Mouse (Mus musculus): Measurements from ENCODE around the gene Tpi1.

Gene Tpi1

DNA sequence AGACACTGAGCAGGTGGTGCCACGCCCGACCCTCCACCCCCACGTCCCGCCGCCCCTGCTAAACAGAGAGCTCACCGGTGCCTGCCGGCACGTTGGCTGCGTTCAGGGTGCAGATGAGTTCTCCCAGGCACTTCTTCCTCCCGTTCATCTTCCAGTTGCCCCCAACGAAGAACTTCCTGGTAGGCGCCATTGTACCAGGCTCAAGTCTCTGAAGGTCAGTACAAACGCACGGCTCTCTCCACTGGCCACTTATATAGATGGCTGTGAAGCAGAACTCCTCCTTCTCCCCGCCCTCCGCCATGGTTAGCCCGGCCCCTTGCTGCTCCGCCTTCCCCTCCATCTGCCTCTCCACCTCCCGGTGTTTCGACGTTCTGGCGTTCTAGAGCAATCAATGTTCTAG, at the start of gene Tpi1:
Gene Tpi1, minus strand, starts transcription at position 364 of the 400 bp plus-strand sequence.
- DNase-seq (ENCODE audit: extremely low read depth, insufficient read length, low spot score): peak; percentile 83

DNA sequence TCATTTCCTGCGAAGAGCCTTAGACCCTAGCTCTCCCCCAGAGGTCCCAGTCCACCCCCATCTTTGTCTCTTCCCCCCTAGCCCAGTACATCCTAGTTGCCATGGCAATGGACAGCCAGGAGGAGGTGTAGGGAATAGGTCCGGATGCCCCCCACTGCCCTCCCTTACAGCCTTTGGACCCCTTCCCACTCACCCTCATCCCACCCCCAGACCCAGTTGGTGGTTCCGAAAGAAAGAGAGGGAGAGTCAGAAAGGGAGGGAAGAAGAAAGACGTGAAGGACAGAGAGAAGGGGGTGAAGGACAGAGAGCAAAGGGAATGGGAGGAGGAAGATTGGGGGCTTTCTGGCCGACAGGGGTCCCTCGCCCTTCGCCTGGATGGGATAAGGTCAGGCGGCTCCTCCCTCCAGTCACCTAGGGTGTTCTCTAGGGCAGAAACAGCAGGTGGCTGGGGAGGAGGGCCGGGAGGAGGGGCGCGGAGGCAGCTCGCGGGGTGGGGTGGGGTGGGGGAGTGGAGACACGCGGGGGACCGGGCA, 49.1 kb upstream of the Tpi1 start:
- DNase-seq (ENCODE audit: extremely low read depth, insufficient read length, low spot score): no peak

DNA sequence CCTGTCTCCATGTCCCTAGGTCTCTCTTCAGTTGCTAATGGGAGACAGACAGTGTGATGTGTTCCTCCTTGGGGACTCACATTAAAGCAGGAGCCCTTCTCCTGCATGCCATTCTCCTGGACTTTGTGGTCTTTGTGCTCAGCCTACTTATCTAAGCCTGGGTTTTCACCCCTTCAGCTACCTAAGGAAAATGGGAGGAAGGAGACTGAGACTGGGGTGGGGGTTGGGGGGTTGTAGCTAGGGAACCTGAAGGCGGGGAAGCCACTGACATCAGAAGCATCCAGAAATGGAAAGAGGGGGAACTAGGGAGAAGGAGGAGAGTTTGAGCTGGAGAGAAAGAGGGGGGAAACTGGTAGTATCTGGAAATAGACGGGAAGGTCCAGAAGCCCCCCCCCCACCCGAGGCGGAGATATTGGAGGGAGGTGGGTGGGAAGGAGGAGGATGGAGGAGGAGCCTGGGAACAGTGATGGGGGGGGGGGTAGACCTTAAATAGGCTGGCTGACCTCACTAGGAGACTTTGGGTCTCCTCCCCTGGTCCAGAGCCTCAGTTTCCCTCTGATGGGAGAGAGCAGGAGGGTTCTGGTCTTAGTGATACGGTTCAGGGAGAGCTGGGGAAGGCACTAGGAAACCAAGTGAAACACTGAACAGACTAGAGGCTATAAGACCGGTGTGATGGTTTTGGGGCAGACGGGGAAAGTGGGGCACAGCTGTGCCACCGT, 48.5 kb upstream of the Tpi1 start:
- DNase-seq (ENCODE audit: extremely low read depth, insufficient read length, low spot score): no peak

DNA sequence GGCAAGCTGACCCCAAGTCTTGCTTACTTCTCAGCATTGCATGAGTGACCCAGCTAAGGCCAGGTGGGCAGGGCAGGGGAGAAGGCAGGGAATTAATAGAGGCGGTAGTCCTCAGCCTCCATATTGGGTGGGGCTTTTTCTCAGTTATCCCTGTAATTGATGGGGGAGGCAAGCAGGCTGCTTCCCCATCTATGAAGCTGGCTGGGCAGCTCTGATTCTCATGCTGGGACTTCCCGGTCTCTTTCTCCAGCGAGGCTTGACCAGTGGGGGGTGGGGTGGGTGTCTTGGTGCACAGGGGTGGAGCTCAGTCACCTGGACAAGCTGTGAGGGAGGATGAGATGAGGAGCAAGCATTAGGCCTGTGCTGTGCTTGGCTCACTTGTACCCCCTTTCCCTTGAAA, 47.7 kb upstream of the Tpi1 start:
- no peak for DNase-seq (ENCODE audit: extremely low read depth, insufficient read length, low spot score)

DNA sequence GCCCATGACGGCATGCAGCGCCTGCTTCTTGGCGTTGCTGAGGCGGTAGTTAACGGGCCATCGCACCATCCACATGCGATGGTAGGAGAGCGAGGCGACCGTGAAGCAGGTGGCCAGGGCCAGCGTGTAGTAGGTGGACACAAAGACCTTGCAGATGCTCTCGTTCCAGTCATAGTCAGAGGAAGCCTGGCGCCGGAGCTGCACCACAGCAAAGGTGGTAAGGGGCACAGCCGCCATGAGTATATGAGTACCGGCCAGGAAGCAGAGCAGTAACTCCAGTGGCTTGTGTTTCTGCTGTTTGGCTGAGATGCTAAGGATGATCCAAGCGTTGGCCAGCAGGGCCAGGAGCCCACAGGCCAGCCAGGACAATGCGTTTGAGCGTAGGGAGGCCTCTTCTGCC, 47.2 kb upstream of the Tpi1 start:
- no peak for DNase-seq (ENCODE audit: extremely low read depth, insufficient read length, low spot score)

DNA sequence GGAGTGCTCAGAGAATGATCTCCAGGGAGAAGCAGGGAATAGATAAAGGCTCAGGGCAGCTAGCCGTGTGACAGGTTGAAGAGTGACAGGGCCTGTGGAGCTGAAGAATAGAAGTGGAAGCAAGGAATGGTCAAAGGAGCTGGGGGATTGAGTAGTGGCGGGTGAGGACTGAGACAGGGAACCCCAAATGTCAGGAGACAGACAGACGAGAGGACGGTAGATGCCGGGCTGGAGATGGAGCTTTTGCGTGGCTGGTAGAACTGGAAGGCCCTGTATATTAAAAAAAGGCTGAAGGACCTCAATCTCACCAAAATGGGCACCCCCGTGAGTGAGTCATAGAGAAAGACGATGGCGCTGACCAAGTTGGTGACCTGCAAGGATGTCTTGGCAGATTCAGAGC, 46.4 kb upstream of the Tpi1 start:
- no peak for DNase-seq (ENCODE audit: extremely low read depth, insufficient read length, low spot score)

DNA sequence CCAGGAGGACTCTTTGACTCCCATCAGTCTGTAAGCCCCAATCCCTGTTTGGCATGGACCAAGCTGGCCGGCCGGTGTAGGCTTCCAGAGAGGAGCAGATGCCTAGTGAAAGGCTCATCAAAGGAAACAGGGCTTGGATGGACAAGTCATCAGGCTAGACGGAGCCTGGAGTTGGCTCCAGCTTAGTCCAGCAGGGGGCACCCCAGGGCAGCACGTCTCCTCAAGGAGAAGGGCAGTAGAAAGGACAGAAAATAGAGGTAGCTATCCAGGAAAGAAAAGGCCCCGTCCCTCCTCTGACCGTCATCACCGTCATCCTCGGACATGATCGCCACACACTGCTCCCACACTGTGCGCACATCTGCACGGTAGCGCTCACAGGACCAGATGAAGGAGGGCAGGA, 45.6 kb upstream of the Tpi1 start:
- DNase-seq (ENCODE audit: extremely low read depth, insufficient read length, low spot score): peak; percentile 68

DNA sequence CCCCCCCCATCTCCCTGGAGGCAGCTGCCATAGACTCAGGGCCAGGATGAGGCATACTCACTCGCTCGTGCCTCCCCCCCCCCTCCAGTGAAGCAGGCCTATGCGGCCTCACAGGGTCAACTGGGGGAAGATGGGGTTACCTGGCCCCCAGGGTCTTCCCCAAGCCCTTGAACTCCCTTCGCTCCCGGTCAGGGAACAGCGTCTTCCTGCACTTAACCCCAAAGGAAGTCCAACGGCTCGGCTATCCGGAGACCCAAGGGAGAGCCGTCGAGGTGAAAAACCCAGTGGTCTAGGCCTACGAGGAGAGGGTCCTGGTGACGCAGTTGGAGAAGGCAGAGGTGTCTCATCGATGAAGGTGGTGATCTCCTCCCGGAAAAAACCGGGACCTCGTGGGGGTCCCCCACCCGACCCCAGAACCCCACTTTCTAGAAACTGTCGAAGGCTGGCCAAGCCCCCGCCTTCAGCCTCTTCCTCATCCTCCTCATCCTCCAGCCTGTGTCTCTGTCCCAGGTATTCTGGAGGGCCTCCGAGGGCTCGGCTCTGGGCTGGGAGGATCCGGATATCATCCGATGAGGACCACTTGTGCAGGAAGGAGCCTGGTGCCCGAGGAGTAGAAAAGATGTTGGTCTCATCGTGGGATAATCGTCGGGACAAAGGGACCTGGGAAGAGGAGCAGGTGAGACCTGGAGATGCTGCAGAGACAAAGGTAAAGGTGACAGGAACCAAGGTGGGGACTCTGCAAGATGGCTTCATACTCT, 44.6 kb upstream of the Tpi1 start:
- no peak for DNase-seq (ENCODE audit: extremely low read depth, insufficient read length, low spot score)

DNA sequence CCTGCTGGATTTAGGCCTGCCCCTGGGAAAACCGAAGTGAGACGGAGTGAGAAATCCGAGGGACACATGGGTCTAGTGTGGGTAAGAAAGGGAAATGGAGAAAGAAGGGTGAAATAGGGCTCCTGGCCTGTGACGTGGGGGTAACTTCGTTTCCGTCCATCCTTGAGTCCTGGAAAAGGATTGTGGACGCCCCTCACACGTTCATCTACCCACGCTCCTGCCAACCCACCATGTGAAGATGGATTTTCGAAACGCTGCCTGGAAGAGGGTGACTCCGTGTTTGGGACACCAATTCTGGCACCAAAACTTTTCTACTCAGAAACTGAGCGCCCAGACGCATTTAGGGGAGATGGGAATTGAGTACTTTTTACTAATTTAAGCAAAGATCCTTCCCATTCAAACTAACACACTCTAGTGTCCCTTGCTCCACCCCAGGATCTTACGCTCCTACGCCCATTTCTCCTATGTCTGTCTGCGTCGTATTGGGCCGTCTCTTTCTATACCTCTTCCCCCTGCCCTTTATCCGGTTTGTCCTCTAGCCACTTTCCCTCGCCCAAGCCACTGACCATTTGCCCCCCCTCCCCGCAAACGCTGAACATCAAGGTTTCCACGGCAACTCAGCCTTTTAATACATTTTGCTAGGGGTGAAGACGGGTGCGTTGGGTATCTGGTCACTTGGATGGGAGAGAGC, 43.9 kb upstream of the Tpi1 start:
- DNase-seq (ENCODE audit: extremely low read depth, insufficient read length, low spot score): no peak

DNA sequence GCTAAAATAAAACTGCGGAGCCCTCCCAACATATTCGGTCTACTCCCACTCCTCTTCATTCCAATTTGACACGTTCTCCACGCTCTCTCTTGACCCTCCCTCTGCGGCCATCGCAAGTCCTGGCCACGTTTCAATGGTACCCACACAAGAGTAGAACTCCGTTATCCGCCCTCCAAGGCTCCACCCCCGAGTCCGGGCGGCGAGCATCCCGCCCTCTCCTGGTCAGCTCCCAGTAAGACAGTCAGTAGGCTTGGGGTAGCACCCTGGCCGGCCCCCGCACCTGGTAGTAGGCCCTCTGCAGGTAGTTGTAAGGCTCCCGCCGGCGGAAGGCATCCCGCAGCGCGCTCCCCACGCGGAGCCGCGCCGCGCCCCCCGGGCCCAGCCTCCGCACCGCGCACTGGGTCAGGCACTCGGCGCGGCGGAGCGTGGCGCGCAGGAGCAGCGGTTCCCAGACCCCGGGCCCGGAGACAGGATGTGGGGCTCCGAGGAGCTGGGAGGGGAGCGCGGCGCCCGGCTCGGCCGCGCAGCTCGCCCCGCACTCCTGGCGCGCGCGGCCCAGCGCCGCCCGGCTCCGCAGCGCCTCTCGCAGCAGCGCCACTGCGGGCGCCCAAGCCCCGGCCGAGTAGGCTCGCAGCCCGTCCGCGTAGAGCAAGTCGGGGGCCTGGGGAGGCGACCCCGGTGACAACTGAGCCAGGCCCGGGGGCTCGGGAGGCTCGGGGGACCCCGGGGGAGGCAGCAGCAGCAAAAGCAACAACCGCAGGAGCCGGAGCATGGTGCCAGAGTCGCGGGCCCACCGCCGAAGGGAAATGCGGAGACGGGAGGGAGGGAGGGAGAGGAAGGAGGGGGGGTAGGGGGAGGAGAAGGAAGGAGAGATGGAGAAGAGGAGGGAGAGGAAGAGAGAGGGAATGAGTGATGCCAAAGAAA, 43.1 kb upstream of the Tpi1 start, which contains the start of gene P3h3:
Gene P3h3, minus strand, starts transcription at position 837 of the 924 bp plus-strand sequence.
- peak; percentile 75 for DNase-seq (ENCODE audit: extremely low read depth, insufficient read length, low spot score)

DNA sequence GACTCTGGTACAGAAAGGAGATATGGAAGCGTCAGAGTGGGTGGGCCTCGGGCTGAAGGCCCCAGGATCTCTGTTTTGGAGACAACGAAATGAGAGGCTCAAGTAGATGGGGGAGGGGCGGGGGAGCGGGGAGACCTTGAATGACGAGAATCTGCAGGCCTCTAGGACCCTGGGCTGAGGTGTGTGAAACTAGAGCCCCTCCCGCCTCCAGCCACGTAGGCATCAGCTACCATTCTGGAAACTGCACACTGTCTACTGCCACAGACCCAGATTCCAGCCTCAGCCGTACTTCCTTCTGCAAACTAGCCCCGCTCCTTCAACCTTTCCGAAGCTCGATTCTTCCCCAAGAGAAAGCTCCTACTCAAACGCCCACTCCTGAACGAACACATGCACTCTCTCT, 42.2 kb upstream of the Tpi1 start:
- DNase-seq (ENCODE audit: extremely low read depth, insufficient read length, low spot score): no peak

DNA sequence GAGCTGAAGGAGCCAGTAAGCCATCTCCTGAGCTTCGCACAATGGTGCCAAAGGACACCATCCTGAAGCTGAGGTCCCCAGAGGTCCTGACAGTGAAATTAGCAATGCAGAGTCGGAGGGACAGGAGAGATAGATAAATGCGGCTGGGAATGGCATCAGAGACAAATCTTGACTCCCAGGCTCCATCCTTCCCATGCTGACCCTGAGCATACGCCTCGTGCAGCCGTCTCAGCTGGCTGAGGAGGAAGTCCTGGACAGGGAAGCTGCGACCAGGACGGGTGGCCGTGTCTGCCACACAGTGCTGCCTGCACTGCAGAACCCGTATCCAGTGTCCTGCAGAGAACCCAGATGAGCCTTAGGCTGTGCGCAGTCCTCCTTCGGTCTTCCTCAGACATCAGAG, 40.6 kb upstream of the Tpi1 start:
- DNase-seq (ENCODE audit: extremely low read depth, insufficient read length, low spot score): no peak

DNA sequence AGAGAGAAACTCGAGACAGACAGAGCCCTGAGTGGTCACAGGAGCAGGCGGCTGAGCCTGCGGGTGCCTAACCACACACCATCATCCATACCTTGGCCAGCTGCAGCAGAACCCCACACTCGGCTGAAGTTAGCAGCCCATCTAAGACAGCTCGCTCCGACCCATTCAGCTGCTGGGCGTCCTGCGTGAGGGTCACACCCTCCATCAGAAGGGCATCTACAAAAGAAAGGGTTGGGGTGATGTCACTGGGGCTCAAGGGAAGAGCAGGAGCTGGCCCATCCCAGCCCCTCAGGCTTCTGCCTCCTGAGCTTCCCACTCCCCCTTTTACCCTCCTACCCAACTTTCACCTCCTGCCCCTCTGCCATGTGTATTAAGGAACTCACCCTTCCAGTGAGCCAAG, 36.4 kb upstream of the Tpi1 start:
- DNase-seq (ENCODE audit: extremely low read depth, insufficient read length, low spot score): no peak

DNA sequence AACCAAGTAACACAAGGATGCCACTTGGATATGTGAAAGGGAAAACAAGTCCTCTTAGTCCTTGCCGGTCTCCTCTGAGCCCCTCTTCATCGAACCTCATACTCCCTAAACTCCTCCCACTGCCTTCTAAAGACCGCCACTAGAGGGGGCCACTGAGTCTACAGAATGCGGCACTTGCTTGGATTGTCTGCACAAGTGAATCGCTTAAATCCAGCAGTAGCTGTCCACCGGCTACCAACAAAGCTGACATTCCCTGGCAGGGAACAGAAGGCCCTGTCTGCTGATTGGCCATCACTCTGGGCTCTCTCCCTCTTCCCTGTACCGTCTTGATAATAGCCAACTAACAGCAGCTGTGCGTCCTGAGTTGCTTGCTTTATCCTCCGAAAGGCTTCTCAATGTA, 33.2 kb upstream of the Tpi1 start:
- DNase-seq (ENCODE audit: extremely low read depth, insufficient read length, low spot score): peak; percentile 43

DNA sequence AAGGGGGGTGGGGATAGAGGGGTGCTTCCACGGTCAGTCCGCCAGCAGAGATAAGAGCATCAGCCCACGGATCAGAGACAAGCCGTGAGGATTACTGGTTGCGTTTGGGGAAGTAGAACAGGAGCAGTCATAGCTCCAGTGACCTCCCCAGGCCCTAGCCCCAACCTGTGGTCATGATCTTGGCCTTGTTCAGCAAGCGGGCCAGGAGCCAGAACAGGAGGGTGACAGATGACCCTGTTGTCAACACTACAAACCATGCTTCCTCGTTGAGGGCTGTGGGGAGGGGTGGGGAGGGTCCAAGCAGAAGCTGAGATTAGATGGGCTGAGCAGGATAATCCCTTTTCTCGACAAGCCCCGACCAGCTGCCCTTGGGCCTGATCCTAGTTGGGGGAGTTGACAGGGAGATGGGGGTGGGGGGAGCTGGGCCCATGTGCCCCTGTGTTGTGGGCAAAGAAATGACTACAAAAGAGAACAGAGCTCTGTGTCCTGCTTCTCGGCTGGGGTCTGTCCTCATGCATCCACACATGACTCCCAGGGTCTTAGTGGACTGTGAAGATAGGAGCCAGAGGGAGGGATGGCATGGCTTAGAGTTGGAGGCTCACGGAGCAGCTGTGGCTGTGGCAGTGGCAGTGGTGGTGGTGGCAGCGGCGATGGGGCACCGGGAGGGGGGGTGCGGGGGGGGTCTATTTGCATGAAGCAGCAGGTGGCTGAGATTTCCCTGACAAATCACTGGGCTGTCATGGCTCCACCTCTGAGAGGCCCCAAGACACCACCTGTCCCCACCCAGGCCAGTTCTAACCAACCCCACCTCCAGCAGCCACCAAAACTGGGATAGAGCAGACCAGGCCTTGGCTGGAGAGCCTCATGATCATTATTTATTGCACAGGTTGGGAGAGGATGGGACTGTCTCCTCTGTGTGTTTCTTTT, 26.4 kb upstream of the Tpi1 start, which contains the start of gene Gnb3:
Gene Gnb3, minus strand, starts transcription at position 35 of the 927 bp plus-strand sequence.
- no peak for DNase-seq (ENCODE audit: extremely low read depth, insufficient read length, low spot score)

DNA sequence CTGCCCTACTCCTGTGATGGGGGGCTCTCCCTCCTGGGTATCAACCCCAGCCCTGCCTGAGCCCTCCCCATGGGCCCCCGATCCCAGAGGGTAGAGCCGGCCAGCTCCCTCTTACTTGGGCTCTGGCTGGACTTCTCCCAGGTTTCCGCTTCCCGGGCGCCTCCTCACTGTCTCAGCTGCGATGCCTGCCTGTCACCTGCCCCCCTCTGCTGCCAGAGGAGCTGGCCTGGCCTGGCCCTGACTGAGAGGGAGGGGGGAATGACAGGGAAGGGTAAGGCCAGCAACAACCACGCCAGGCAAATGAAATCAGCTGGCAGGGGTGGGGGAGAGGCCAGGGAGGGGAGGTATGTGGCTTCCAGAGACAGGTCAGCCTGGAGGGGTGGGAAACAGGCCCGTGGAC, 25.7 kb upstream of the Tpi1 start:
- DNase-seq (ENCODE audit: extremely low read depth, insufficient read length, low spot score): no peak

DNA sequence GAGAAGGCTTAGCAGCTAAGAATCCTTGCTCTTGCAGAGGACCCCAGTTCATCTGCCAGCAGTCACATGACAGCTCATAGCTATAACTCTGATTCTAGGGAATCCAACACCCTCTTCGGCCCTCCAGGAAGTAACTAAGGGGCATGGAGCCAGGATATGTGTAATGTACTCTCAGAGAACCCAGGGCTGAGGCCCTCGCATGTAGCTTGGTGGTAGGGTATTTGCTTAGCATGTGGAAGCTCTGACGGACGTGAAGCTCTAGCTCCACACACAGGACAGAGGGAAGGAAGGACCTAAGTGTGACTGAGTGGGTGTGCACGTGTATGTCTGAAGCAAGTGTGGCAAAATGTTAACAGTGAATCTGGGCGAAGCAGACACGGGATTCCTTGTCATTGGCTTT, 22.3 kb upstream of the Tpi1 start:
- no peak for DNase-seq (ENCODE audit: extremely low read depth, insufficient read length, low spot score)

DNA sequence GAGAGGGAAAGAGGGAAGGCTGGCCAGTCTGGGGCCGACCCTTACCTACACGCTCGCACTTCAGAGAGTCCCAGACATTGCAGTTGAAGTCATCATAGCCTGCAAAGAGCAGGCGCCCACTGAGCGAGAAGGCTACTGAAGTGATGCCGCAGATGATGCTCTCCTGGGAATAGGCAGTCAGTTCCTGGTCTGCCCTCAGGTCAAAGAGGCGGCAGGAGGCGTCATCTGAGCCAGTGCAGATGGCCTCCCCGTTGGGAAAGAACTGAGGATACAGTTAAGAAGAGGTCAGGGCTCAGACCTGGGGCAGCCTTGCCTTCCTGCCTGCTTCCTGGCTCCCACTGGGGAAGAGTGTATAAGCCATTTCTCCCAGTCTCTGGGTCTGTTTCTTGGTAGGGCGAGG, 21.4 kb upstream of the Tpi1 start:
- no peak for DNase-seq (ENCODE audit: extremely low read depth, insufficient read length, low spot score)

DNA sequence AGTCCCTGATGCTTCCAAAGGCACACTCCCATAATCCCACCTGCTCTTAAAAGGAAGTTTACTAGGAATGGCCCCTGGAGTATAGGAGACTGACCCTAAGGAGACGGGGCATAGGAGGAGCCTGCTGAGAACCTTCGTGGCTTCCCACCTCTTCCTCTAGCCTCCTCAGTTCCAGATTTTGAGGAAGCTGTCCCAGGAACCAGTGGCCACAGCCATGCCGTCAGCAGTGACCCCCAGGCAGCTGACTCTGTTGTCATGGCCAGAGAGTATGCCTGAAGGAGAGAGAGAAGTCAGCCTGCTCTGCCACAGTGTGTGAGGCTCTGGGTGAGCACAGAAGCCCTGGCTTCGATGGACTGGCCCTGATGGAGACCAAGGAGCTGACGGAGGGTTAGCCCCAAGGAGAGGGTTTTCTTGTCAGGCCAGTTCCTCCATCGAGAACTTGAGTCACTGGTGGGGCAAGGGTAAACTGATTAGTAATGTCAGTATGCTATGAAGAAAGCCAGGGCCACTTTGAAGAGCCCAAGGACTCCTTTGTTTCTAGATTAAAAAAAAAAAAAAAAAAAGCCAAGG, 20.5 kb upstream of the Tpi1 start:
- no peak for DNase-seq (ENCODE audit: extremely low read depth, insufficient read length, low spot score)

Measured in 3134 (cell line).